Mouse (Mus musculus) E14TG2a.4 (cell line): ENCODE measurements around the gene Crtap.

Experiments used
- CTCF ChIP-seq: conservative IDR thresholded peaks from 2 replicates; pipeline ENCODE4 v1.5.1; 2014; ENCODE audit warnings: low read length
- NANOG ChIP-seq: IDR thresholded peaks from 2 replicates; pipeline ENCODE4 v1.6.1; 2014; ENCODE audit warnings: borderline replicate concordance, low read length, mixed read lengths
- POU5F1 ChIP-seq: IDR thresholded peaks from 2 replicates; pipeline ENCODE4 v1.6.1; 2014; ENCODE audit warnings: low read length, borderline replicate concordance

DNA sequence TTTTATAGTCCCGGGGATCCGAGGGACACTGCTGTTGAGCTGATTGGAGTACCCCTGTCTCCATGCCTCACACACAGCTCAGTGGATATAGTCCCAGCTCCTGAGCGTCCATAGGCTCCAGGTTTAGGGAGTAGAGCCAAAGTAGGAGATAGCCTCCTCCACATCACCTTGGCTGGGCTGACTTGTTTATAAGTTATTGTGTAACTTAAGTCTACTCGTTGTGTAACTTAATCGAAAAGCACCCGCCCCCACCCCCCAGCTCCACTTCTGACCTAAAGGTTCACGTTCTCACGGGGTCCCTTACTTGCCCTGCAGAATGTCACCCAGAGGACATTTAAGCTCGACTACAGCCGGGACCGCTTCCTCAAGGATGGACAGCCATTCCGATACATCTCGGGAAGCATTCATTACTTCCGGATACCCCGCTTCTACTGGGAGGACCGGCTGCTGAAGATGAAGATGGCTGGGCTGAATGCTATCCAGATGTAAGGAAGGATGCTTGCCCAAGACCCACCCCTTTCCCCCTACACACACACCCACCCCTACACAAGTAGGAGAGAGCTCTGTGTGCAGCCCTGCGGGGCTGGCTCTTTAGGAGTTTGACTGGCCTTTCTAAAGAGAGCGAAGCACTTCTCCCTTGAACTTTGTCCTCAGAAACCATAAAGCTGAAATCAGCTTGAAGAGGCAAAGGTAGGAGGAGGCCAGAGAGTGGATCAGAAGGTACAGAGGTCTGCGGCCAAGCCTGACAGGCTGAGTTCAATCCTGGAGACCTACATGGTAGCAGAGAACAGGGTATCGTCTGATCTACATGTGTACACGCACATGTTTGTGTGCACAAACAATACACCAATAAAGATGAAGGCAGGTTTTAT is 26.4 kb upstream of the Crtap start:
- TF ChIP-seq CTCF, result no peak
- no peak for TF ChIP-seq NANOG
- no peak for TF ChIP-seq POU5F1
